Mouse (Mus musculus): ENCODE measurements around the gene Polrmt. TPM values are rescaled to one million over a fixed set of nuclear protein-coding genes. Genes with fewer than 3 reads are reported as not detected.
"Not testable (repeated sequence)": the region's sequence is repeated elsewhere in the genome, so short reads cannot be mapped to it uniquely, and the experiment has no call there.

The Polrmt gene
- total RNA-seq, 2 experiments from 2014 or later: 46.3 to 49.5 TPM

DNA sequence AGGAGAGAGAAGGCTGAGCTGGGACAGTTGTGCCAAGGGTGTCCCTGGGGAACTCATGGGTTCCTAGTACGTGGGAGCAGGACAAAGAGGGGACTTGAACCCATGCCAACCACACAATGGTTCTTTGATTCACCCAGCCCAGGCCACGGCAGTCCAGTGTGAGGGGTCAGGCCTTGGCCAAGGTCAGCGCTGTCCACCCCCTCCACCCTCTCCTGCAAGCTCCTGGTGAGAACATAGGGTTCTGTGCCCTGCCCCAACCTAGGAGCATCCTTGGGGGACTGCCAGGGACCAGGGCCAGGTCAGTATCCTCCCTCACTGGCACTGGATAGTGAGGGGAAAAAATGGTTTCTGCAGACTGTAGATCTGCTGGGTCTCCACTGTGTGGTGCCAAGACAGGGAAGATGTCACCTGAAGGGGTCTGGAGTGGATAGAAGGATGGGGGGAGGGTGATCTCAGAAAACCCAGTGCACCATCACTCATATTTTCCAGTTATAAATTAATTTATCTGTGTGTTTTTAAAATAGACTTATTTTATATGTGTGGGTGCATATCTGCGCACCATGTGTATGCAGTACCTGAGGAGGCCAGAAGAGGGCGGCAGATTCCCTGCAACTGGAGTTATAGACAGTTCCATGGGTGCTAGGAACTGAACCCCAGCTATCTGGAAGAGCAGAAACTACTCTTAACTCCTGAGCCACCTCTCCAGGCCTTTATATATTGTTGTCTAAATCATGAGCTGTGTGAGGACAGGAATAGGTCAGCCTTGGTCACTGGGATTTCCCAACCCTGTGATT is 28.3 kb upstream of the Polrmt start:
- no peak for DNase-seq

- no peak for DNase-seq
Observed at GRCm38 (mm10) chr10:79773208-79773607, 26.8 kb upstream of the Polrmt start.

- no peak for DNase-seq
Observed at GRCm38 (mm10) chr10:79772320-79772719, 25.9 kb upstream of the Polrmt start.

DNA sequence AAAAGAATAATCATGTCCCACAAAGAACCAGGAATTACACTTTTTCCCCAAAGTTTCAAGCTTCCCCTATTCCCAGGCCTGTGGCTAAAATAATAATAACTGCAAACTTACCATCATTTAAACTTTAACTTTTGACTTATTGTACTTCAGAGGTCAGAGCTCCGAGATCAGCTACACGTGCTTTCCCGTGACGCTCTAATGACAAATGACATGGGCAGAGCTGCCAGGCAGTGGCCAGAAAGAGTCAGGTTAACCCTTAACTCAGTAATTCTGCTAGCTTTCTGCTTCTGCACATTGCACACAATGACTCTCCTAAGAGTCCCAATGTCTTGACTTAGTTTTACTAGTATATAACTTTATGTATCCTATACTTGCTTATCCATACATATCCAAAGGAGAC is 22.9 kb upstream of the Polrmt start:
- DNase-seq: no peak

GRCm38 (mm10) chr10:79768400-79768799 is 22.0 kb upstream of the Polrmt start:
- peak; percentile 70 to 87 for DNase-seq

- DNase-seq: peak; percentile 93 to 94
Observed at GRCm38 (mm10) chr10:79767372-79768244, 21.2 kb upstream of the Polrmt start.

GRCm38 (mm10) chr10:79766508-79767325 is 20.3 kb upstream of the Polrmt start, which contains the start of gene Rnf126:
Rnf126 (minus strand) TSS chr10:79766952.
- peak; percentile 99 for DNase-seq

DNA sequence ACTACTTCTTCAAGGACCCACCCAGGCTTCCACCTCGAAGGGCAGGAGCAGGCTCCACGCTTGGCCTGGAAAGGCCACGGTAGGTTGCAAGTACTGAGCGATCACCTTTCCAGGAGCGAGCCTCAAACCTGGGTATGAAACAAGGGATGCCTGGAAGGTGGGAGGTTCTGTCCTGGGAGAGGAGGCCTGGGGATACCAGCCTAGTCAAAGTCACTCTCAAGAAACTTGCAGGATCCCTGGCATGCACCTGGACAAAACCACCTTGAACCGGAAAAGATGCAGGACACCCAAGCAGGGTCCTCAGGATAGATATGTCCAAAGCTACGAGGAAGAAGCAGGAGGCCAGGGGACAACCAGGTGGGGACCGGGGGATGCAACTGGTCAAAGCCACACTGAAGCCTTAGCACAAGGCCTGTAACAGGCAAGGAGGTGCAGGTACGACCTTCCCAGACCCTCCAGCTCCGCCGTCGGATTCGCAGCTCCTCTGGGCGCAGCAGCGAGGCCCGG is 19.7 kb upstream of the Polrmt start:
- peak in 1 of 2 experiments; percentile 31 for DNase-seq

DNA sequence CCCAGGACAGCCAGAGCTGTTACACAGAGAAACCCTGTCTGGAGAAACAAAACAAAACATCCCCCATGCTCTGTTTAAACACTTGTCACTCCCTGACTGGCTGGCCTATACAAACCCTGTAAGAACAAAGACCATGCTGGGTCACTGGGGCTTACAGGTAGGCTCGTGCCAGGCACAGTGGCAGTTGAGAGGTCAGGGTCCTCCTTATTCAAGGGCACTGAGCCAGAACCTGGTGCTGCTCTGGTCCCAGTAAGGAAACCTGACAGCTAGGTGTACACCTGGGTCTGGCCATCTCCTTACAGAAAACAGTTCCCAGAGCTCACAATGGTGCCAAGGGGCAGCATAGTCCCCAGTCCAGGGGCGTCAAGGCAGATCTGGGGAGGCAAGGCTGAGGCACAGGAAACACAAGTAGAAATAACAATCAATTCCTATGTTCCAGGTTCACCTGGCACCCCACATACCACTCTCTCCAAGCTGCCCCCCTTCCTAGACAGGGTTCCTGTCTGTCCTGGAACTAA is 18.9 kb upstream of the Polrmt start:
- no peak for DNase-seq

DNA sequence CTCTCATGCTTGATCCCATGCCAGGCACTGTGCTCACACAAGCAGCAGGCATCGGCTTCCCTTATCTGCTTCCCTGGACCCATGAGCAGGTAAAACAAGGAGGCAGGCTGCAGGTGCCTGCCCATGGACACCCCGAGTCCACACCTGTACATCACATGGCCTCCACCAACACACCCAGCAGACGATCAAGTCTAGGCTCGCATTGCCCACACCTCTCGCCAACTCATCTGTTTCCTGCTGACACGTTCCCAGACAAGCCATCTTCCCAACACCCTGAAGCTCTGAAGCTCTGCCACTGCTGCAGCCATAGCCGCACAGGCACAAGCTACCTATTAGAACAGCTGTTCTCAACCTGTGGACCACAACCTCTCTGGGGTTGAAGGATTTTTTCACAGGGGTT is 17.9 kb upstream of the Polrmt start:
- no peak for DNase-seq

DNA sequence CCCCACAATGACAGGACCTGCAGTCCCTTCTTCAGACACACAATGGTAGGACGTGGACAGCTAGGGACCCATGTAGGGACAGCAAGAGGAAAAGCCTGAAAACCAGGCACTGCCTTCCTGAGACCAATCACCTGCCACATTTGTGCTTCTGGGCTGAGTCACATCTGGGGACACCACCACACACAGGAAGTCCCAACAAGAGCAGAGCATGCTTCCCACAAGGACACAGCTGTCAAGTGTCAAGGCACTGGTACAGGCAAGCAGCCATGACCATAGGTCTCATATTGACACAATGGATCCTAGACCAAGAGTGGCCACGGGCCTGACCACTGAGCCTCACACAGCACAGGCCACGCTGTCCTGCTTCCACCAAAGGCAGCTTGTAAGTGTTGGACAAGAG is 16.5 kb upstream of the Polrmt start:
- no peak for DNase-seq

DNA sequence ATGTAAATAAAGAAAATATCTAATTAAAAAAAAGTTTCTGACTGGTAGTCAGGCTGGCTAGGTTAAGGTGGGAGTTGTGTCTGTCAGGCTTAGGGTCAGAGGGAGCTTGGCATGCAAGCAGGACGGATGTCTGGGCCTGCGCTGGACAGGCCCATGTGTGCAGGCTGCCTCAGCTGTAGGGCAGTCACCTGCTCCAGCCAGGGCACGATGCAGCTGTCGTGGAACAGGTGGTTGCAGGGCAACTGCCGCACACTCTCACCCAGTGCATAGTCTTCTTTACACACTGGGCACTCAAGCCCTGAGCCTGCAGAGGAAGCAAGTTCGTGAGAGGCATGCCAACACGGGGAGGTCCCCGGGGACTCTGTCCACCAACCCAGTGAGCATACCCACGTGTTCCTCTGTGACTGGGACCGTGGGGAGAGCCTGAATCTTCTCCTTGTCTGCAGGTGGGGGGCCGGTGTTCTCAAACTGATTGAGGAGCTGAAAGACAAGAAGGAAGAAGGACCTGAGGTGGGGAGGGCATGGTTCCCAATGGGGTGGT is 14.3 kb upstream of the Polrmt start:
- no peak for DNase-seq

- not testable (repeated sequence) for DNase-seq
Observed at GRCm38 (mm10) chr10:79759675-79760074, 13.3 kb upstream of the Polrmt start.

DNA sequence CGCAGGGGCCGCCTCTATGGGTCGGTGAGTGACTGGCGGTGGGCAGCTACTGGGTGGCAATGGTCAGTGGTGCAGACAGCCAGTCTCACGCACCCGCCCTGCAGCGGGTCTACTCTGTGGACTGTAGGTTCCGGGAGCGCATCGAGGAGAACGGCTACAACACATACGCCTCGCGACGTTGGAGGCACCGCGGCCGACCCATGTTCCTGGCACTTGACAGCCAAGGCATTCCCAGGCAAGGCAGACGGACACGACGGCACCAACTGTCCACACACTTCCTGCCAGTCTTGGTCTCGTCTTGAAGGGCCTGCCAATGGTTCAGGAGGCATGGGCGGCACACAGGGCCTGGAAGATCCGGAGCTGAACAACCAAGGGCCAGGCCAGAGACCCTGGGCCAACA is 10.3 kb upstream of the Polrmt start:
- no peak for DNase-seq

- DNase-seq: no peak
Observed at GRCm38 (mm10) chr10:79755854-79756253, 9.5 kb upstream of the Polrmt start.

DNA sequence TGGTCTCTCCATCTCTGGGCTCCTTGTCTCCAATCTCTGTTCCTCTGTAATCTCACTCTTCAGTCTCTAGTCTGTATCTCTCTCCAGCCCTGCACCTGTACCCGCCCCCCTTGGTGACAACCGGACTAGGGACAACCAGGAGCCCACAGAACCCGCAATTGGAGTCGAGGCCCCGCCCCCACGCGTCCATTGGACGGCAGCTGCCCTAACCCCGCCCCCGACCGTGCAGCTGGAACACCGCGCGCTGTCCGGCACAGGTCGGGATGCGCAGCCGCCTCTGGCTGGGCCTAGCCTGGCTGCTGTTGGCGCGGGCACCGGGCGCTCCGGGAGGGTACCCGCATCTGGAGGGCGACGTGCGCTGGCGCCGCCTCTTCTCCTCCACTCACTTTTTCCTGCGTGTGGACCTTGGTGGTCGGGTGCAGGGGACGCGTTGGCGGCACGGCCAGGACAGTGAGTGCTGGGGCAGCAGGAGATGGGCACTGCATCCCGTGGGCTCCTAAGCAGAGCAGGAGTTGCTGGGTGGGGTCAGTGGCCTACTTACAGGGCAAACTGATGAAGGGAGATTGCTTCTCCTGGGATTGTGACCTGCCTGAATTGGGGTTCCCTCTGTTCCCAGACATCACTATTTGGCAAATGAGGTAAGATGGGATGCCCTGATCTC is 8.6 kb upstream of the Polrmt start, which contains the start of gene Fgf22:
Fgf22 (plus strand) TSS at position 221 of the 661 bp plus-strand sequence.
- peak; percentile 63 to 65 for DNase-seq

- no peak for DNase-seq
Observed at GRCm38 (mm10) chr10:79748496-79748895, 2.1 kb upstream of the Polrmt start.

- no peak for DNase-seq
Observed at GRCm38 (mm10) chr10:79746774-79747151, 382 bp upstream of the Polrmt start.

GRCm38 (mm10) chr10:79745411-79745810 is 970 bp downstream of the Polrmt start:
- DNase-seq: no peak

- DNase-seq: no peak
Observed at GRCm38 (mm10) chr10:79743650-79744365, 2.6 kb downstream of the Polrmt start.

Measured in heart, adult 18-20 months (tissue).